ENCODE assay signal across 19 mouse cellular contexts in the genomic region with DNA sequence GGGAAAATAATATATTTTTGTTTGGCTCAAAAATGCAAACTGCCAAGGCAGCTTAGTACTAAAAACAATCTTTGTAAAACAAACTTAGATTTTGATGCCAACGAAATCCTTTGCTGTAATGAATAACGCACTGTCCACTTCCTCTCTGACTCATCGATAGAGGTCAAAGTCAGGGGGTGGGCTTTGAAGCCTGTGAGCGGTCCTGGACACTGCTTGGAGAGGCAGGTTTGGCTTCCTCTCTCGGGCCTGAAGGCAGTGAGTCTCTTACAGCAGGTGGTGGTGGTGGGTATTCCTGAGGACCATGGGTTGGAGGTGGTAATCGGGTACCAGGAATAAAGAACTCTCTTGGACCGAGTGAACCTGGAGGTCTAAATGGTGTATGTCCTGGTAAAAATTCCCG.
"Had no signal": no experiment of that assay in that cellular context is flagged by ENCODE, and none has a peak within 500 bp of the region (broad histone marks: within the 10 kb centered on the region; RNA-seq: fewer than 3 reads in every experiment).

No protein-coding gene starts in this region.

- H3K27ac ChIP-seq: kidney, embryonic 15.5 days; limb, embryonic 13.5 days; liver, embryonic 12.5 days; liver, embryonic 15.5 days; lung, embryonic 15.5 days; midbrain, embryonic 10.5 days; midbrain, embryonic 13.5 days; neural tube, embryonic 13.5 days had no signal

- H3K9me3 ChIP-seq: kidney, embryonic 15.5 days; liver, embryonic 15.5 days; lung, embryonic 15.5 days; megakaryocyte, embryonic 14.5 days; midbrain, embryonic 13.5 days; neural tube, embryonic 13.5 days had no signal

- H3K4me3 ChIP-seq: kidney, embryonic 15.5 days; limb, embryonic 13.5 days; liver, embryonic 12.5 days; liver, embryonic 15.5 days; lung, embryonic 15.5 days; megakaryocyte, embryonic 14.5 days; midbrain, embryonic 10.5 days; midbrain, embryonic 13.5 days; myocyte; neural tube, embryonic 13.5 days had no signal

- H3K27me3 ChIP-seq: kidney, embryonic 15.5 days; limb, embryonic 13.5 days; liver, embryonic 12.5 days; liver, embryonic 15.5 days; lung, embryonic 15.5 days; megakaryocyte, embryonic 14.5 days; midbrain, embryonic 13.5 days; neural tube, embryonic 13.5 days had no signal

- DNase-seq: kidney, postnatal 10 days; kidney, postnatal 36 days; left cerebral cortex, postnatal 4 days; liver; lung, adult 18-20 months; lung, postnatal 10 days; lung, postnatal 36 days; thymus, adult 18-20 months; thymus, postnatal 36 days had no signal

- H3K4me1 ChIP-seq: kidney, embryonic 15.5 days; limb, embryonic 13.5 days; liver, embryonic 12.5 days; liver, embryonic 15.5 days; lung, embryonic 15.5 days; midbrain, embryonic 10.5 days; midbrain, embryonic 13.5 days; neural tube, embryonic 13.5 days had no signal
